Mouse (Mus musculus) mouse embryonic stem cell (cell line): Measurements from ENCODE around the gene Nit1.
"Not testable (repeated sequence)": the region's sequence is repeated elsewhere in the genome, so short reads cannot be mapped to it uniquely, and the experiment has no call there.

Experiments used
- in situ Hi-C, 2 experiments: fragments of 300-500 bp; cut with MboI; formaldehyde crosslinking; loops; 1 replicate in 1 of 2; 3 replicates in 1 of 2; pipeline ENCODE4 v1.14.3; 2019 to 2020; ENCODE audit warnings: low sequenced_read_pairs in 2 of 2, low pct_unique_long_range_greater_than_20kb in 1 of 2, mixed read lengths in 1 of 2; ENCODE audit not compliant: unreplicated experiment in 1 of 2

Nit1 gene

GRCm38 (mm10) chr1:171360253-171360652 lies 14.8 kb upstream of the Nit1 start:
- in situ Hi-C loops, result loop anchor here (10.0 kb wide), 1 partner anchor 115 kb away; no protein-coding TSS in a partner anchor

GRCm38 (mm10) chr1:171358421-171358820 lies 13.0 kb upstream of the Nit1 start:
- in situ Hi-C loops, result no loop called here

- in situ Hi-C loops, result no loop called here
These were observed 11.4 kb upstream of the Nit1 start for GRCm38 (mm10) chr1:171356814-171357213.

GRCm38 (mm10) chr1:171355812-171356340 lies 10.4 kb upstream of the Nit1 start:
- in situ Hi-C loops, result no loop called here

- in situ Hi-C loops, result no loop called here
These were observed 3.8 kb upstream of the Nit1 start for GRCm38 (mm10) chr1:171349210-171349609.

- in situ Hi-C loops, result no loop called here
These were observed 3.2 kb upstream of the Nit1 start for GRCm38 (mm10) chr1:171348665-171349064.

GRCm38 (mm10) chr1:171346095-171346450 lies 627 bp upstream of the Nit1 start:
- in situ Hi-C loops, result no loop called here

- in situ Hi-C loops, result no loop called here
These were observed 731 bp downstream of the Nit1 start for GRCm38 (mm10) chr1:171344715-171345114.

GRCm38 (mm10) chr1:171343922-171344677 lies 1.3 kb downstream of the Nit1 start:
- in situ Hi-C loops, result no loop called here

GRCm38 (mm10) chr1:171342262-171343207 lies 2.9 kb downstream of the Nit1 start:
- in situ Hi-C loops, result no loop called here

- in situ Hi-C loops, result no loop called here
These were observed 15.3 kb downstream of the Nit1 start for GRCm38 (mm10) chr1:171330216-171330560.

- in situ Hi-C loops, result no loop called here
These were observed 15.8 kb downstream of the Nit1 start for GRCm38 (mm10) chr1:171329433-171330215.

GRCm38 (mm10) chr1:171328839-171329432 lies 16.5 kb downstream of the Nit1 start, which contains the start of gene Dedd:
TSS of gene Dedd (plus strand) at chr1:171329145.
- in situ Hi-C loops, result no loop called here

GRCm38 (mm10) chr1:171328244-171328643 lies 17.2 kb downstream of the Nit1 start:
- in situ Hi-C loops, result no loop called here

- in situ Hi-C loops, result not testable (repeated sequence)
These were observed 18.9 kb downstream of the Nit1 start for GRCm38 (mm10) chr1:171326588-171326987.

GRCm38 (mm10) chr1:171325571-171325970 lies 19.9 kb downstream of the Nit1 start:
- in situ Hi-C loops, result no loop called here

GRCm38 (mm10) chr1:171322012-171322411 lies 23.4 kb downstream of the Nit1 start:
- in situ Hi-C loops, result no loop called here

GRCm38 (mm10) chr1:171321415-171321814 lies 24.0 kb downstream of the Nit1 start:
- in situ Hi-C loops, result no loop called here
